Mouse (Mus musculus): ENCODE data around the gene Ifit3. TPM values are rescaled to one million over a fixed set of nuclear protein-coding genes. Genes with fewer than 3 reads are reported as not detected.

Ifit3 gene
- polyA plus RNA-seq, 1 experiment: 0.05 TPM

GRCm38 (mm10) chr19:34551981-34552380 lies 31.4 kb upstream of the Ifit3 start:
- H3K36me3 ChIP-seq (ENCODE audit: control insufficient read depth, insufficient read depth): no peaks in the 10 kb centered on the region
- TF ChIP-seq FOSL1 (IDR thresholded peaks at IDR 0.05; ENCODE audit: insufficient read depth, low read length, poor library complexity, severe bottlenecking) (no peak), CEBPB (IDR thresholded peaks at IDR 0.05; ENCODE audit: low read depth) (no peak), MYOG (IDR thresholded peaks at IDR 0.05; ENCODE audit: control insufficient read depth, extremely low read depth, insufficient read length) (no peak), MAX (IDR thresholded peaks at IDR 0.05) (no peak), MYOD1 (IDR thresholded peaks at IDR 0.05; ENCODE audit: control insufficient read depth, insufficient read length, low read depth) (no peak), USF1 (IDR thresholded peaks at IDR 0.05; ENCODE audit: low read depth) (no peak), CTCF (IDR thresholded peaks at IDR 0.05; ENCODE audit: control insufficient read depth, insufficient read depth, insufficient read length) (no peak)
- no peaks in the 10 kb centered on the region for H3K79me2 ChIP-seq (ENCODE audit: control insufficient read depth, insufficient read depth)
- H3ac ChIP-seq (ENCODE audit: control insufficient read depth, insufficient read length, low read depth): no peak overlapping the region
- no peaks in the 10 kb centered on the region for H3K27me3 ChIP-seq (ENCODE audit: control insufficient read depth, insufficient read depth, insufficient read length)
- H3K79me3 ChIP-seq (ENCODE audit: low read depth): no peaks in the 10 kb centered on the region
- H3K4me3 ChIP-seq (ENCODE audit: insufficient read depth, poor library complexity, severe bottlenecking): no peak overlapping the region

- Histone ChIP-seq H3K79me2 (ENCODE audit: control insufficient read depth, insufficient read depth) (no peaks in the 10 kb centered on the region), H3K36me3 (ENCODE audit: control insufficient read depth, insufficient read depth) (no peaks in the 10 kb centered on the region), H3K27me3 (ENCODE audit: control insufficient read depth, insufficient read depth, insufficient read length) (no peaks in the 10 kb centered on the region), H3K79me3 (ENCODE audit: low read depth) (no peaks in the 10 kb centered on the region), H3ac (ENCODE audit: control insufficient read depth, insufficient read length, low read depth) (no peak overlapping the region), H3K4me3 (ENCODE audit: insufficient read depth, poor library complexity, severe bottlenecking) (no peak overlapping the region)
- TF ChIP-seq MYOG (IDR thresholded peaks at IDR 0.05; ENCODE audit: control insufficient read depth, extremely low read depth, insufficient read length) (no peak), MYOD1 (IDR thresholded peaks at IDR 0.05; ENCODE audit: control insufficient read depth, insufficient read length, low read depth) (peak; percentile 6), CTCF (IDR thresholded peaks at IDR 0.05; ENCODE audit: control insufficient read depth, insufficient read depth, insufficient read length) (no peak), CEBPB (IDR thresholded peaks at IDR 0.05; ENCODE audit: low read depth) (peak; percentile 32)
Measured at GRCm38 (mm10) chr19:34553021-34553420, 30.3 kb upstream of the Ifit3 start.

- Histone ChIP-seq H3K79me3 (ENCODE audit: low read depth) (no peaks in the 10 kb centered on the region), H3K79me2 (ENCODE audit: control insufficient read depth, insufficient read depth) (no peaks in the 10 kb centered on the region), H3K27me3 (ENCODE audit: control insufficient read depth, insufficient read depth, insufficient read length) (no peaks in the 10 kb centered on the region), H3K36me3 (ENCODE audit: control insufficient read depth, insufficient read depth) (no peaks in the 10 kb centered on the region), H3ac (ENCODE audit: control insufficient read depth, insufficient read length, low read depth) (no peak overlapping the region), H3K4me3 (ENCODE audit: insufficient read depth, poor library complexity, severe bottlenecking) (no peak overlapping the region)
- TF ChIP-seq USF1 (IDR thresholded peaks at IDR 0.05; ENCODE audit: low read depth) (no peak), MAX (IDR thresholded peaks at IDR 0.05) (no peak), CTCF (IDR thresholded peaks at IDR 0.05; ENCODE audit: control insufficient read depth, insufficient read depth, insufficient read length) (no peak), FOSL1 (IDR thresholded peaks at IDR 0.05; ENCODE audit: insufficient read depth, low read length, poor library complexity, severe bottlenecking) (no peak), CEBPB (IDR thresholded peaks at IDR 0.05; ENCODE audit: low read depth) (no peak), MYOD1 (IDR thresholded peaks at IDR 0.05; ENCODE audit: control insufficient read depth, insufficient read length, low read depth) (no peak), MYOG (IDR thresholded peaks at IDR 0.05; ENCODE audit: control insufficient read depth, extremely low read depth, insufficient read length) (no peak)
Measured at GRCm38 (mm10) chr19:34553522-34553921, 29.8 kb upstream of the Ifit3 start.

GRCm38 (mm10) chr19:34554061-34554460 lies 29.3 kb upstream of the Ifit3 start:
- TF ChIP-seq MYOG (IDR thresholded peaks at IDR 0.05; ENCODE audit: control insufficient read depth, extremely low read depth, insufficient read length) (no peak), MAX (IDR thresholded peaks at IDR 0.05) (no peak), CEBPB (IDR thresholded peaks at IDR 0.05; ENCODE audit: low read depth) (no peak), FOSL1 (IDR thresholded peaks at IDR 0.05; ENCODE audit: insufficient read depth, low read length, poor library complexity, severe bottlenecking) (no peak), CTCF (IDR thresholded peaks at IDR 0.05; ENCODE audit: control insufficient read depth, insufficient read depth, insufficient read length) (no peak), MYOD1 (IDR thresholded peaks at IDR 0.05; ENCODE audit: control insufficient read depth, insufficient read length, low read depth) (no peak)
- Histone ChIP-seq H3K36me3 (ENCODE audit: control insufficient read depth, insufficient read depth) (no peaks in the 10 kb centered on the region), H3K79me2 (ENCODE audit: control insufficient read depth, insufficient read depth) (no peaks in the 10 kb centered on the region)

GRCm38 (mm10) chr19:34556621-34557020 lies 26.7 kb upstream of the Ifit3 start:
- Histone ChIP-seq H3K79me3 (ENCODE audit: low read depth) (no peaks in the 10 kb centered on the region), H3K27me3 (ENCODE audit: control insufficient read depth, insufficient read depth, insufficient read length) (no peaks in the 10 kb centered on the region), H3ac (ENCODE audit: control insufficient read depth, insufficient read length, low read depth) (no peak overlapping the region), H3K4me3 (ENCODE audit: insufficient read depth, poor library complexity, severe bottlenecking) (no peak overlapping the region), H3K36me3 (ENCODE audit: control insufficient read depth, insufficient read depth) (no peaks in the 10 kb centered on the region), H3K79me2 (ENCODE audit: control insufficient read depth, insufficient read depth) (no peaks in the 10 kb centered on the region)
- TF ChIP-seq CEBPB (IDR thresholded peaks at IDR 0.05; ENCODE audit: low read depth): no peak
- TF ChIP-seq MYOD1 (IDR thresholded peaks at IDR 0.05; ENCODE audit: control insufficient read depth, insufficient read length, low read depth): no peak
- no peak for TF ChIP-seq CTCF (IDR thresholded peaks at IDR 0.05; ENCODE audit: control insufficient read depth, insufficient read depth, insufficient read length)
- TF ChIP-seq MYOG (IDR thresholded peaks at IDR 0.05; ENCODE audit: control insufficient read depth, extremely low read depth, insufficient read length): no peak
- TF ChIP-seq FOSL1 (IDR thresholded peaks at IDR 0.05; ENCODE audit: insufficient read depth, low read length, poor library complexity, severe bottlenecking): no peak
- no peak for TF ChIP-seq USF1 (IDR thresholded peaks at IDR 0.05; ENCODE audit: low read depth)
- TF ChIP-seq MAX (IDR thresholded peaks at IDR 0.05): no peak

More at GRCm38 (mm10) chr19:34554061-34554460, 29.3 kb upstream of the Ifit3 start:
- H3K79me3 ChIP-seq (ENCODE audit: low read depth): no peaks in the 10 kb centered on the region
- H3ac ChIP-seq (ENCODE audit: control insufficient read depth, insufficient read length, low read depth): no peak overlapping the region
- H3K27me3 ChIP-seq (ENCODE audit: control insufficient read depth, insufficient read depth, insufficient read length): no peaks in the 10 kb centered on the region
- no peak overlapping the region for H3K4me3 ChIP-seq (ENCODE audit: insufficient read depth, poor library complexity, severe bottlenecking)

- Histone ChIP-seq H3K36me3 (ENCODE audit: control insufficient read depth, insufficient read depth) (no peaks in the 10 kb centered on the region), H3K79me3 (ENCODE audit: low read depth) (no peaks in the 10 kb centered on the region), H3K27me3 (ENCODE audit: control insufficient read depth, insufficient read depth, insufficient read length) (no peaks in the 10 kb centered on the region), H3K4me3 (ENCODE audit: insufficient read depth, poor library complexity, severe bottlenecking) (no peak overlapping the region), H3ac (ENCODE audit: control insufficient read depth, insufficient read length, low read depth) (no peak overlapping the region), H3K79me2 (ENCODE audit: control insufficient read depth, insufficient read depth) (no peaks in the 10 kb centered on the region)
- TF ChIP-seq MYOD1 (IDR thresholded peaks at IDR 0.05; ENCODE audit: control insufficient read depth, insufficient read length, low read depth): no peak
- no peak for TF ChIP-seq CEBPB (IDR thresholded peaks at IDR 0.05; ENCODE audit: low read depth)
- no peak for TF ChIP-seq MAX (IDR thresholded peaks at IDR 0.05)
- TF ChIP-seq CTCF (IDR thresholded peaks at IDR 0.05; ENCODE audit: control insufficient read depth, insufficient read depth, insufficient read length): no peak
- no peak for TF ChIP-seq MYOG (IDR thresholded peaks at IDR 0.05; ENCODE audit: control insufficient read depth, extremely low read depth, insufficient read length)
- TF ChIP-seq FOSL1 (IDR thresholded peaks at IDR 0.05; ENCODE audit: insufficient read depth, low read length, poor library complexity, severe bottlenecking): no peak
- TF ChIP-seq USF1 (IDR thresholded peaks at IDR 0.05; ENCODE audit: low read depth): no peak
Measured at GRCm38 (mm10) chr19:34562556-34562955, 20.8 kb upstream of the Ifit3 start.

Measured in C2C12 (cell line).